Comparison of ENCODE assay signal across 9 mouse cellular contexts in genomic region chr3:80913111-80913778, GRCm38 (mm10). TPM values are rescaled to one million over a fixed set of nuclear protein-coding genes. Genes with fewer than 3 reads are reported as not detected.
DNase-seq lines count a peak whose midpoint lies in the region; ATAC-seq and TF ChIP-seq lines count a peak whose summit lies in the region.
"Had no signal": no experiment of that assay in that cellular context is flagged by ENCODE, and none has a peak within 500 bp of the region (broad histone marks: within the 10 kb centered on the region; RNA-seq: fewer than 3 reads in every experiment).

TSS of gene Glrb (minus strand) at chr3:80913660.

- no peaks in the 10 kb centered on the region for H3K79me2 ChIP-seq in C2C12 (ENCODE audit: control insufficient read depth, insufficient read depth)

- H3K4me3 ChIP-seq in C2C12 (ENCODE audit: insufficient read depth, poor library complexity, severe bottlenecking): peak within 1 kb of the TSS; percentile 29
- H3K4me3 ChIP-seq: erythroblast, embryonic 14.5 days had no signal

- TF ChIP-seq CTCF in C2C12 (IDR thresholded peaks at IDR 0.05; ENCODE audit: control insufficient read depth, insufficient read depth, insufficient read length): no peak

- ATAC-seq in common myeloid progenitor, adult 5-6 weeks (replicated peaks; ENCODE audit: low read depth, poor library complexity, severe bottlenecking): 0 out of 2 replicates have a peak, but pooled peaks have one; percentile 42

- H3ac ChIP-seq in C2C12 (ENCODE audit: control insufficient read depth, insufficient read length, low read depth): peak within 1 kb of the TSS; percentile 68

- no peaks in the 10 kb centered on the region for H3K79me3 ChIP-seq in C2C12 (ENCODE audit: low read depth)

- no peaks in the 10 kb centered on the region for H3K36me3 ChIP-seq in C2C12 (ENCODE audit: control insufficient read depth, insufficient read depth)

- H3K27me3 ChIP-seq in C2C12 (ENCODE audit: control insufficient read depth, insufficient read depth, insufficient read length): no peaks in the 10 kb centered on the region

- peak; percentile 40 for DNase-seq in R1 (ENCODE audit: low read depth, low spot score)
- DNase-seq in gastrocnemius, postnatal 4 days (ENCODE audit: low spot score in 2 of 2): peak; percentile 18 to 19
- DNase-seq in layer of hippocampus, adult 8-10 months (ENCODE audit: low spot score in 2 of 2): peak; percentile 9 to 61
- DNase-seq in lung, postnatal 4 days: peak; percentile 4 to 42
- peak; percentile 67 for DNase-seq in right cerebral cortex, postnatal 4 days
- no peak for DNase-seq in B cell, adult 2 months

TF ChIP-seq in C2C12, 6 proteins besides CTCF, POLR2A, EP300 and RAD21:
- no peak for TF ChIP-seq MYOD1 (IDR thresholded peaks at IDR 0.05; ENCODE audit: control insufficient read depth, insufficient read length, low read depth)
- no peak for TF ChIP-seq USF1 (IDR thresholded peaks at IDR 0.05; ENCODE audit: low read depth)
- no peak for TF ChIP-seq FOSL1 (IDR thresholded peaks at IDR 0.05; ENCODE audit: insufficient read depth, low read length, poor library complexity, severe bottlenecking)
- no peak for TF ChIP-seq MAX (IDR thresholded peaks at IDR 0.05)
- TF ChIP-seq CEBPB (IDR thresholded peaks at IDR 0.05; ENCODE audit: low read depth): no peak

RNA-seq across cellular contexts. Expression of gene Glrb, which starts in this region (rescaled TPM):
- polyA plus RNA-seq in C2C12 (2012; fragmentation: generic; extraction: Trizol): 1.3 TPM
- not detected in 2 replicates for total RNA-seq in common myeloid progenitor, adult 5-6 weeks (2017)
- 1 to 10 TPM in 1 of 2 experiments, under 1 TPM in 1; 0.93 to 1.2 TPM for total RNA-seq in gastrocnemius, postnatal 4 days (2021)
- total RNA-seq in layer of hippocampus, adult 8-10 months (2022): 100 to 1,000 TPM; 135 to 158 (median 148) TPM
- polyA plus RNA-seq: erythroblast, embryonic 14.5 days had no signal

Comparison
In these comparisons a context has a peak if more than half of its experiments do, and no peak if none do; other contexts are left out.
1. RNA of gene Glrb (total RNA-seq): 135 to 158 TPM in layer of hippocampus, adult 8-10 months; 0.93 to 1.2 TPM in gastrocnemius, postnatal 4 days and not detected in common myeloid progenitor, adult 5-6 weeks; every median in the first group is over 10 times any median in the second.
2. Peak in ATAC-seq in common myeloid progenitor, adult 5-6 weeks; RNA of the gene not detected or under 1 TPM.
3. DNase-seq: peak in R1 (single experiment), gastrocnemius, postnatal 4 days (2 of 2), layer of hippocampus, adult 8-10 months (2 of 2), lung, postnatal 4 days (2 of 2) and right cerebral cortex, postnatal 4 days (single experiment); none in B cell, adult 2 months (0 of 2).